Mouse (Mus musculus): ENCODE data around the gene Lrrc8e.

Gene Lrrc8e

GRCm38 (mm10) chr8:4226739-4227347 lies at the start of gene Lrrc8e:
Gene Lrrc8e (plus strand): TSS chr8:4226827.
- no peak for DNase-seq

GRCm38 (mm10) chr8:4183409-4183808 lies 43.2 kb upstream of the Lrrc8e start:
- no peak for DNase-seq

- DNase-seq: no peak
Measured at GRCm38 (mm10) chr8:4186151-4186550, 40.5 kb upstream of the Lrrc8e start.

GRCm38 (mm10) chr8:4188605-4189004 lies 38.0 kb upstream of the Lrrc8e start:
- DNase-seq: no peak

- DNase-seq: no peak
Measured at GRCm38 (mm10) chr8:4189031-4189722, 37.5 kb upstream of the Lrrc8e start.

- no peak for DNase-seq
Measured at GRCm38 (mm10) chr8:4192305-4192704, 34.3 kb upstream of the Lrrc8e start.

GRCm38 (mm10) chr8:4192807-4193587 lies 33.6 kb upstream of the Lrrc8e start:
- DNase-seq: peak; percentile 85

GRCm38 (mm10) chr8:4193588-4193894 lies 33.1 kb upstream of the Lrrc8e start:
- no peak for DNase-seq

GRCm38 (mm10) chr8:4201321-4201720 lies 25.3 kb upstream of the Lrrc8e start:
- no peak for DNase-seq

- no peak for DNase-seq
Measured at GRCm38 (mm10) chr8:4205246-4206123, 21.1 kb upstream of the Lrrc8e start.

- peak; percentile 60 for DNase-seq
Measured at GRCm38 (mm10) chr8:4206182-4207015, 20.2 kb upstream of the Lrrc8e start.

- no peak for DNase-seq
Measured at GRCm38 (mm10) chr8:4207016-4207350, 19.6 kb upstream of the Lrrc8e start.

GRCm38 (mm10) chr8:4211097-4211496 lies 15.5 kb upstream of the Lrrc8e start:
- DNase-seq: no peak

GRCm38 (mm10) chr8:4212809-4213209 lies 13.8 kb upstream of the Lrrc8e start:
- no peak for DNase-seq

- DNase-seq: peak; percentile 55
Measured at GRCm38 (mm10) chr8:4213210-4214005, 13.2 kb upstream of the Lrrc8e start.

- peak; percentile 46 for DNase-seq
Measured at GRCm38 (mm10) chr8:4214006-4214980, 12.3 kb upstream of the Lrrc8e start.

- no peak for DNase-seq
Measured at GRCm38 (mm10) chr8:4216296-4216695, 10.3 kb upstream of the Lrrc8e start.

- peak; percentile 81 for DNase-seq
Measured at GRCm38 (mm10) chr8:4216791-4217621, 9.6 kb upstream of the Lrrc8e start, which contains the start of gene Prr36. Gene Prr36 (minus strand): TSS chr8:4217459.

GRCm38 (mm10) chr8:4219617-4220016 lies 7.0 kb upstream of the Lrrc8e start:
- no peak for DNase-seq
